Mouse (Mus musculus) neural tube, embryonic 13.5 days (tissue): ENCODE results near the gene Aldh3b2. TPM values are rescaled to one million over a fixed set of nuclear protein-coding genes. Genes with fewer than 3 reads are reported as not detected.

Experiments
- ATAC-seq: fragments of 200-750 bp; cut with Nextera tagmentation; 2 replicates; pipeline ENCODE4 v1.8.0; 2017; ENCODE audit warnings: low read depth, mild to moderate bottlenecking, moderate TSS enrichment, moderate library complexity
- H3K27ac ChIP-seq: fragments of 300-500 bp; sonication (generic); replicated peaks from 2 replicates; pipeline ENCODE4 v1.5.1; 2015; ENCODE audit warnings: moderate library complexity, mild to moderate bottlenecking, inconsistent platforms
- H3K27me3 ChIP-seq: fragments of 300-500 bp; sonication (generic); 2 replicates; pipeline ENCODE4 v1.6.1; 2015; ENCODE audit warnings: mild to moderate bottlenecking, inconsistent platforms
- H3K36me3 ChIP-seq: fragments of 300-500 bp; sonication (generic); 2 replicates; pipeline ENCODE4 v1.6.1; 2015; ENCODE audit warnings: mild to moderate bottlenecking, inconsistent platforms
- H3K4me1 ChIP-seq: fragments of 300-500 bp; sonication (generic); replicated peaks from 2 replicates; pipeline ENCODE4 v1.6.1; 2015; ENCODE audit warnings: inconsistent platforms
- H3K4me2 ChIP-seq: fragments of 300-500 bp; sonication (generic); 2 replicates; pipeline ENCODE4 v1.6.1; 2015; ENCODE audit warnings: inconsistent platforms, mild to moderate bottlenecking, moderate library complexity
- H3K4me3 ChIP-seq: fragments of 300-500 bp; sonication (generic); 2 replicates; pipeline ENCODE4 v1.5.1; 2015; ENCODE audit warnings: mild to moderate bottlenecking, inconsistent platforms
- H3K9ac ChIP-seq: fragments of 300-500 bp; sonication (generic); 2 replicates; pipeline ENCODE4 v1.6.1; 2015; ENCODE audit warnings: moderate library complexity, mild to moderate bottlenecking, inconsistent platforms
- H3K9me3 ChIP-seq: fragments of 300-500 bp; sonication (generic); 2 replicates; pipeline ENCODE4 v1.6.1; 2016; ENCODE audit warnings: inconsistent platforms
- WGBS: fragments of 180-500 bp; shearing (Covaris S2); methylation state at CpG from one replicate; pipeline ENCODE4 v1.1.7; 2015; 5-methylcytosine and 5-hydroxymethylcytosine counted together
- polyA plus RNA-seq: library from polyadenylated mRNA; unstranded; fragments of >200 nt; fragmentation: Nextera tagmentation; extraction: Ambion mirVana; gene quantifications from 2 replicates; pipeline ENCODE4 v1.2.1, GENCODE M21; 2015

Gene Aldh3b2
- 0.14 and 0.32 TPM in 2 replicates for polyA plus RNA-seq

DNA sequence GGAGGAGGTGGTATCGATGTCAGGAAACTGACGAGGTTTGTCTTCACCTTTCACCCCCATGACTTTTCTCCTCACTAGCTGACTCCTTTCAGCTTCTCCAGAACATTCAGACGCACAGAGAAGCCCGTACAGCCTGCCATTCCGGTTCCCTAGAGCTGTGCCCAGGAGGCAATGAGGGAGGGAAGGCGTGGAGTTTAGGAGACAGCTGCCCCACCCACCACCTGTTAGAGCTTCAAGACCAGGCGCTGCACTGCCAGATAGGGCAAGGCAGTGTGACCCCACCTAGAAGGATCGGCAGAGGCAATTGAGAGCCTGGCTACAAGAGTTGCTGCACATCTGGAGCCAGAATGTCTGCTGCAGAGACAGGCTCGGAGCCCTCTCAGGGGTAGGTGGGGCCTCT, at the start of gene Aldh3b2:
Aldh3b2 (plus strand) TSS at position 100 of the 400 bp plus-strand sequence.
- Histone ChIP-seq H3K9me3 (no peaks in the 10 kb centered on the region), H3K36me3 (no peaks in the 10 kb centered on the region), H3K27ac (no peak within 1 kb of the TSS), H3K4me2 (no peak within 1 kb of the TSS), H3K27me3 (no peaks in the 10 kb centered on the region), H3K4me1 (no peaks in the 10 kb centered on the region), H3K9ac (no peak within 1 kb of the TSS), H3K4me3 (no peak within 1 kb of the TSS)
- ATAC-seq = no peak
- 44% methylated on average over 9 of the region's 9 CpGs for WGBS

DNA sequence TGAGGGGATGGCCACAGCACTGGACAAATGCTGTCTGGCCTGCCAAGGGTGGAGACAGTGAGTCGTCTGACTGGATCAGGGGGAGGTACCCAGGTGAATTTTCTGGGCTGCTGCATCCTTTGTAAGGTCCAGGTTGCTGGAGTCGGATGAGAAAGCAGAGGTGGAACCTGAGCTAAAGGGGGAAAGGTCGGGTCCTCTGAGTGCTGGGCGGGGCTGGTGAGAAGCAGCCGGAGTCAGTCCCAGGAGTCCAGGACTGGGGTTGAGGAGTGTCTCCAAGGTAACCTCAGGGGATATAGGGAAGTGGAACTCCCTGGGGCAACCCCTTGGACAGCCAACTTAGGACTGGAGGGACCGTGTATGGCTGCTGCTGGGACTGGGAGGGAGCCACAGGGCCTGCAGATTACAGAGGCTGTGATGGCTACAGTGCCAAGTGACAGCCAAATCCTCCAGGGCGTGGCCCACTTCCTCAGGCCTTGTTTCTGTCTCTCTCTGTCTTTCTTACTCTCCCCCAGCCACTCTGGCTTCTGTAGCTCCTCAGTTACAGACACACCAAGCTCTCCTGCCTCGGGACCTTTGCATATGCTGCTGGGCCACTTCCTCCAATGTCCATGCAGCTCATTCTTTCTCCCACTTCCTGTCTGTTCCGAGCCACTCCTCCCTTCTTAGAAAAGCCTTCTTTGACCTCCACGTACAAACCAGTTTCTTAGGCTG, 49.3 kb upstream of the Aldh3b2 start:
- Histone ChIP-seq H3K4me1 (no peaks in the 10 kb centered on the region), H3K4me3 (no peak overlapping the region), H3K27ac (no peak overlapping the region), H3K4me2 (no peak overlapping the region), H3K9ac (no peak overlapping the region), H3K9me3 (no peaks in the 10 kb centered on the region), H3K36me3 (no peaks in the 10 kb centered on the region), H3K27me3 (no peaks in the 10 kb centered on the region)
- ATAC-seq = no peak
- 63% methylated on average over 10 of the region's 10 CpGs for WGBS

DNA sequence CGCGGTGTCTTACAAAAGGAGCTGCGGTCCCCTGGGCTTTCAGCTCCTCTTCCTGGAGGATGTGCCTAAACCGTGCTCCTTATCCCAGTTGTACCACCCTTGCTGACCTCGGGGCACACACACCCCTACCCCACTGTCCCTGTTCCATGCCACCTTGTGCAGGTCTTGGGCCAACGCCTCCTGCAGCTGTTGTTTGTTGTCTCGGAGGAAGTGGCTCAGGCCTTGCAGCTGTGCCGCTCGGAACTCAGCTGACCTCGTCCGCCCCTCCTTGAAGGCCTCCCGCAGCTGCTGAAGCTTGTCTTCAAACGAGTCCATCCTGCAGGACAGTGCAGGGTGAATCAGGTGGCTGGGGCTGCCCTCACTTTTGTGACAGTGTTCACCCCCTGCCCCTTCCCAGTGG, 48.5 kb upstream of the Aldh3b2 start:
- H3K9me3 ChIP-seq = no peaks in the 10 kb centered on the region
- no peak overlapping the region for H3K9ac ChIP-seq
- H3K36me3 ChIP-seq = no peaks in the 10 kb centered on the region
- no peaks in the 10 kb centered on the region for H3K27me3 ChIP-seq
- no peak for ATAC-seq
- no peak overlapping the region for H3K27ac ChIP-seq
- no peak overlapping the region for H3K4me2 ChIP-seq
- H3K4me1 ChIP-seq = no peaks in the 10 kb centered on the region
- WGBS = 64% methylated on average over 13 of the region's 13 CpGs
- no peak overlapping the region for H3K4me3 ChIP-seq

DNA sequence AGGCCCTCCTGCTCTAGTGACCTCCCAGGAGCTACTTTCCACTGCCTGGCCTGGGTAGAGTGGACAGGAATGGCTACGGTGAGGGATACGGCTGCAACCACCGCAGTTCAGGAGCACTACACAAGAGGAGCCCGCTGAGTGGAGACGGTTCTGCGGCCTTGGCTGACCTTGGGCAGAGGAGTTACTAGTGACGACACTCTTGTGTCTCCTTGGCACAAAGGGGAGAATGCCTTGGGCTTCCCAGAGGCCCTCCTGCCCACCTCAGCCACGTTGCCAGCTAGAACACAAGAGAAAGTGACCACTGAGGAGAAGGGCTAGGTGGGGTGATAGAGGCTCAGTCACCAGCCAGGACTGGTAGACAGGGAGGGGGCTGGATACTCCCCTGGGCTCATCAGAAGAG, 47.9 kb upstream of the Aldh3b2 start:
- H3K4me3 ChIP-seq = no peak overlapping the region
- H3K27ac ChIP-seq = 0 out of 2 replicates have a peak overlapping the region, but pooled peaks have one; percentile 3
- H3K9ac ChIP-seq = no peak overlapping the region
- 86% methylated on average over 8 of the region's 8 CpGs for WGBS
- H3K9me3 ChIP-seq = no peaks in the 10 kb centered on the region
- peaks cover 6% of the 10 kb centered on the region for H3K4me1 ChIP-seq
- H3K36me3 ChIP-seq = no peaks in the 10 kb centered on the region
- ATAC-seq = no peak
- no peaks in the 10 kb centered on the region for H3K27me3 ChIP-seq
- no peak overlapping the region for H3K4me2 ChIP-seq

DNA sequence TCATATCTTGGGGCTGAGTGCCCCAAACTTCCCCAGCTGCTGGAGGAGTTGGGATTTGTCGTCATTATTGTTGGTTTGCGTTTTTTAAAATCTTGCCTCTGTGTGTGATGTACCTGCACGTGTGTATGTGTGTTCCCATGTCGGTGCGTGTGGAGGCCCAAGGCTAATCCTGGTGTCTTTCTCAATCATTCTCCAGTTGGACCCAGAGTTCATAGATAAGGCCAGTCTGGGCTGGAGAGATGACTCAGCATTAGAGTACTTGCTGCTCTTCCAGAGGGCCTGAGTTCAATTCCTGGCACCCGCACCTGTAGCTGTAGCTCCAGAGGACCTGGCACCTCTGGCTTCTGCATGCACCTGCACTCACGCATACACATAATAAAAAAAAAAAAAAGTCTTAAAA, 47.3 kb upstream of the Aldh3b2 start:
- no peak overlapping the region for H3K4me3 ChIP-seq
- 91% methylated on average over 7 of the region's 7 CpGs for WGBS
- ATAC-seq = no peak
- no peaks in the 10 kb centered on the region for H3K9me3 ChIP-seq
- no peak overlapping the region for H3K27ac ChIP-seq
- no peaks in the 10 kb centered on the region for H3K36me3 ChIP-seq
- peaks cover 13% of the 10 kb centered on the region for H3K4me1 ChIP-seq
- no peaks in the 10 kb centered on the region for H3K27me3 ChIP-seq
- H3K9ac ChIP-seq = no peak overlapping the region
- H3K4me2 ChIP-seq = no peak overlapping the region

DNA sequence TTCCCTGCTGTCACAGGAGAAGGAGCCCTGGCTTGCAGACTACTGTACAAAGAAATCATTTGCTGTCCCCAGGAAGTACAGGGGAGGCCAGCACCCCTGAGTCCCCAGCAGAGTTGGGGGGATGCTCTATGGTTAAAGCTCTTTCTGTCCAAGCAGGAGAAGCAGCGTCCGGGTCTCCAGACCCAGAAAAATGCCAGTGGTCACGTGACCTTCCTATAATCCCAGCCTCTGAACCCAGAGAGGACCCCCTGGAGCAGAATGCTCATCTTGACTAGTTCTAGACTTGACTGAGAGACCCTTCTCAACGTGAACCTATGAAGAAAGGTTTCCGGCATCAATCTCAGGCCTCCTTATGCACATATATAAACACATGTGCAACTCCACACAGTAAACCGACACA, 46.3 kb upstream of the Aldh3b2 start:
- Histone ChIP-seq H3K9me3 (no peaks in the 10 kb centered on the region), H3K27me3 (no peaks in the 10 kb centered on the region), H3K36me3 (no peaks in the 10 kb centered on the region), H3K4me2 (no peak overlapping the region), H3K27ac (no peak overlapping the region), H3K4me1 (peaks cover 23% of the 10 kb centered on the region), H3K4me3 (no peak overlapping the region), H3K9ac (no peak overlapping the region)
- no peak for ATAC-seq
- 79% methylated on average over 6 of the region's 6 CpGs for WGBS

DNA sequence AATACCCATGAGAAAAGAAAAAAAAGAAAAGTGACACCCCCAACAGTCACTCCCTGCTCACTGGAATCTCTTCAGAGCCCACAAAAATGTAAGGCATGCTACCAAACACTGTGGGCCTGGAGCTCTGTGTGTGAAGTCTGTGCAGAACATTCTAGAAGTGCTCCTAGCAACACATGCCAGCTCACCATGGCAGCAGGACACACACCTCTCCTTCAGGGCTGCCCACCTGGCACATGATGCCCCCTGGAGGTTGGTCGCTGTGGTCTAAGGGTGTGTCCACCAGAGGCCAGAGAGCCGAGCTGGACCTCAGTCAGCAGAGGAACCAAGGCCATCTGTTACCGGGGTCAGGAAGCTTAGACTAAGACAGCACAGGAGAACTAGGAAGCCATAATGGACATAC, 45.8 kb upstream of the Aldh3b2 start:
- Histone ChIP-seq H3K27ac (no peak overlapping the region), H3K9me3 (no peaks in the 10 kb centered on the region), H3K4me2 (no peak overlapping the region), H3K36me3 (no peaks in the 10 kb centered on the region), H3K9ac (no peak overlapping the region), H3K4me1 (peaks cover 26% of the 10 kb centered on the region), H3K4me3 (no peak overlapping the region), H3K27me3 (no peaks in the 10 kb centered on the region)
- 64% methylated on average over 3 of the region's 3 CpGs for WGBS
- no peak for ATAC-seq

DNA sequence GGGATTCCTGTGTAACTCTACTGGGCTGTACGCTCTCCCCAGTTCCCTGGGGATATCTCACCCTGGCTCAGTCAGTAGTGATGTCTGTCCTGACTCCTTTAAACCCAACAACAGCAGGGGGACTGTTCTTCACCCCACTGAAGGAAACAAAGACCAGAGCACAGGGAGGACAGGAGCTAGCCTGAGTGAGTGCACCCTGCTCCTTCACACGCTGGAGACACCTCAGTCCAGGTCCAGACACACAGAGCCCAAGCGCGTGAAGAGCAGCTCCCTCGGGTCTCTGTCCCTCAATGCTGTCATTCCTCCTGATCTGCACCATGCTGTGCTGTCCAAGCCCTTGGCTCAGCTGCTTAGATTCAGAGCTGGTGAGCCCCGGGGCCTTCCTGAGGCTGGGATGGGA, 45.4 kb upstream of the Aldh3b2 start:
- Histone ChIP-seq H3K4me2 (no peak overlapping the region), H3K4me1 (peaks cover 26% of the 10 kb centered on the region), H3K27me3 (no peaks in the 10 kb centered on the region), H3K36me3 (no peaks in the 10 kb centered on the region), H3K9me3 (no peaks in the 10 kb centered on the region), H3K4me3 (no peak overlapping the region), H3K9ac (no peak overlapping the region), H3K27ac (no peak overlapping the region)
- ATAC-seq = no peak
- 63% methylated on average over 6 of the region's 6 CpGs for WGBS

DNA sequence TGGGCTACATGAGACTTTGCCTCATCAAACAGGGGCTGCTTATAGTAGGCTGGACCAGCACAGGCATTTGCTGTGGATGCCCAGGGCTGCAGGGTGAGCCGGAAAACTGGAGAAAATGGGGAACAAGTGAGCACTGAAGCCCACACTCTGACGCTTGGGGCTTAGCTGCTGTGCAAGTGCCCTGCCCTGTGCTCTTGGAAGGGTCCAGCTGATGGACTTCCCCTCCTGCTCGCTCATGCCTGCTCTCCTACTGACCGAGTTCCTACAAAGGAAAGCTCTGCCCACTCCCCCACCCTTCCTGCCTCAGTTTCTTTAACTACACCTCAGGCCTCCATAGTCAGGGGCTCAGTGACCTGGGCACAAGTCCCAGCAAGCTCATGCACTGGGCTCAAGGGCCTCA, 44.1 kb upstream of the Aldh3b2 start:
- WGBS = 83% methylated on average over 4 of the region's 4 CpGs

DNA sequence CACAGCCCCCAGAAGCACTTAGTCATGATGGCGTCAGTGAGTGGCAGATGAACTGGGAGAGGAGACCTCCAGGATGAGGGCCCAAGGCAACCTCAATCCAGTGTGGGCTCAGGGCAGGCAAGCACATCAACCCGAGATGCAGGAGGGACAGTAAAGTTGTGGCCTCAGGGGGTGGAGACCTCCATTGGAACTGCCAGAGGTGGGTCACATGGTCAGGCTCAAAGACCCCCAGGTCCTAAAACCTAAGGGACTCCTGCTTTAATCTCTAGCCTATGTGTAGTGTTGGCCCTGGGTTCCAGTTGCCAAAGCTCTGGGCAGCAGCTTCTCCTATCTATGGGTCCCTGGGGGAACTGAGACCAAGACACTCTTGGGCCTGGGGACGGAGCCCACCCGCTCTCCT, 43.3 kb upstream of the Aldh3b2 start:
- peak overlapping the region; percentile 68 for H3K27ac ChIP-seq
- no peak overlapping the region for H3K4me3 ChIP-seq
- ATAC-seq = no peak

More for the DNA sequence above, 44.1 kb upstream of the Aldh3b2 start:
- H3K36me3 ChIP-seq = no peaks in the 10 kb centered on the region
- no peaks in the 10 kb centered on the region for H3K27me3 ChIP-seq
- no peak overlapping the region for H3K9ac ChIP-seq
- H3K9me3 ChIP-seq = no peaks in the 10 kb centered on the region
- no peak overlapping the region for H3K4me3 ChIP-seq
- H3K4me1 ChIP-seq = peaks cover 26% of the 10 kb centered on the region
- no peak for ATAC-seq
- no peak overlapping the region for H3K27ac ChIP-seq
- no peak overlapping the region for H3K4me2 ChIP-seq

DNA sequence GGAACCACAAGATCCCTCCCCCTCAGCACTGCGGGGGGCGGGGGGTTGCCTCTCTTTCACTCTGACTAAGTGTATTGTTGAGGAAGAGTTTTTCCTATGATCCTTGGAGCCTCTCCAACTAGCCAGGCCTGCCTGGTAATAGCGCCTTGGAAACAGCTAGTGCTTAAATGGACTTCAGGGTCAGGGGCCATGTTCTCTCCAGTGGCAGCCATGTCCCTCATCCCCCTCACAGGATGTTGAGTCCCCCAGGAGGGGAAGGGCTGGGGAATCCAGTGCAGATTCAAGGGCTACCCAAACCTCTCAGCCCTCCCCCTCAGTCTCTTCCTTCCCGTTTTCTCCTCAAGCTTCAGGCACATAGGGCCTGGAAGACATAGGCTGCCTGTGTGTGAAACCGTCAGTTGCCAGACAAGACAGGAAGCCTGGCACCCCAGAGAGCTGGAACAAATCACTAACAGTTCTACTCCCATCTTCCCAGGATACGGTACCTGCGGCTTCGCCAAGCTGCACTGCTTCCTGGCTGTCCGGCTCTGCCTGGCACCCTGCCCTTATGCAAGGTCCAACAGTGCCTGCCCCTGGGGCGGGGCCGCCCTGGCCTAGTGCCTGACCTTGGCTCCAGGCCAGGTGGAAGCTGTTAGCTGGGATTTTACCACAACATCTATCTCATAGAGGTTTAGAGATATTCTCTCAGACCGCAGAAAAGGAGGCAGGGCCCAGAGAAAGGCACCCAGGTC, 42.8 kb upstream of the Aldh3b2 start, which contains the start of gene Aldh3b1:
Aldh3b1 (minus strand) TSS at position 598 of the 731 bp plus-strand sequence.
- H3K9ac ChIP-seq = no peak within 1 kb of the TSS
- 53% methylated on average over 12 of the region's 12 CpGs for WGBS
- ATAC-seq = peak; percentile 64
- H3K27me3 ChIP-seq = no peaks in the 10 kb centered on the region
- H3K36me3 ChIP-seq = no peaks in the 10 kb centered on the region
- peaks cover 26% of the 10 kb centered on the region for H3K4me1 ChIP-seq
- H3K9me3 ChIP-seq = no peaks in the 10 kb centered on the region
- no peak within 1 kb of the TSS for H3K4me2 ChIP-seq
- no peak within 1 kb of the TSS for H3K4me3 ChIP-seq
- H3K27ac ChIP-seq = peak within 1 kb of the TSS; percentile 68

More for the DNA sequence above, 43.3 kb upstream of the Aldh3b2 start:
- Histone ChIP-seq H3K36me3 (no peaks in the 10 kb centered on the region), H3K9ac (no peak overlapping the region), H3K27me3 (no peaks in the 10 kb centered on the region), H3K4me1 (peaks cover 26% of the 10 kb centered on the region), H3K4me2 (no peak overlapping the region), H3K9me3 (no peaks in the 10 kb centered on the region)
- WGBS = 70% methylated on average over 4 of the region's 4 CpGs

DNA sequence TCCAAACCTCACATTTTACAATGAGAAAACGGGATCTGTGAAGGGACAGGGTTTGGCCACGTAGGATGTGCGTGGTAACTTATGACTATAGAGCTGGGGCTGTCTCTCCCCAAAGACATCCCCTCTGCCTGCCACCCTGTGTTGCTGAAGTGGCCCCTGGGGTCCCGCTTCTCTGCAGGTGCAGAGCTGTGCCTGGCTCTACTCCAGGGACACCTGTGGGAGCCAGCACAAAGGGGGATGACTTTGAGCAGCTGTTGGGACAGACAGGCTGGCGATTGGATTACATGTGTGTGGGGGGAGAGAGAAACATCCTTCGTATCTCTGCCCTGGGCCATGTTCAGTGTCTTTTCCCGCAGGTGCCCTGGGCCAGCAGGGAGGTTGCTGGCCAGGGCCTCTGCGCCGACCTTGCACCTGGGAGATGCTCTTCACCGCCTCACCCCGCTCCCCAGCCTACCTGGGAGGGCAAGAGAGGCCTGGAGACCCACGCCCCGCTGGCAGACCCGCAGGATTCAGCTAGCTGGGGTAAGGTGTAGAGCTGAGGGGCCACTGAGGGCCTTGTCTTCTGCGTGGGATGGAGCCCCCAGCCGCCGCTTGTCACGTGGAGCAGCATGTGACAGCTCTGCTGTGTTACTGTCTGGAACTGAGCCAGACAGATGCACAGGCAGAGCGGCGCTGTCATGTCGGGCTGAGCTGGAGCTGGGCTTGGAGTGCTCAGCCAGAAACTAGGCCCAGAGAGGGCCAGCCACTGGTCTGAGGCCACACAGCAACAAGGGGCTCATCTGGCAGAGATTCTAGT, 41.7 kb upstream of the Aldh3b2 start:
- Histone ChIP-seq H3K9ac (no peak overlapping the region), H3K27me3 (peaks cover 6% of the 10 kb centered on the region), H3K27ac (peak overlapping the region; percentile 68), H3K36me3 (no peaks in the 10 kb centered on the region), H3K9me3 (no peaks in the 10 kb centered on the region), H3K4me1 (peaks cover 31% of the 10 kb centered on the region), H3K4me2 (no peak overlapping the region), H3K4me3 (no peak overlapping the region)
- WGBS = 75% methylated on average over 21 of the region's 21 CpGs
- peak; percentile 12; the same call in 1 of the 2 replicates for ATAC-seq
